Comparison of ENCODE assay signal across 27 mouse cellular contexts in the genomic region with DNA sequence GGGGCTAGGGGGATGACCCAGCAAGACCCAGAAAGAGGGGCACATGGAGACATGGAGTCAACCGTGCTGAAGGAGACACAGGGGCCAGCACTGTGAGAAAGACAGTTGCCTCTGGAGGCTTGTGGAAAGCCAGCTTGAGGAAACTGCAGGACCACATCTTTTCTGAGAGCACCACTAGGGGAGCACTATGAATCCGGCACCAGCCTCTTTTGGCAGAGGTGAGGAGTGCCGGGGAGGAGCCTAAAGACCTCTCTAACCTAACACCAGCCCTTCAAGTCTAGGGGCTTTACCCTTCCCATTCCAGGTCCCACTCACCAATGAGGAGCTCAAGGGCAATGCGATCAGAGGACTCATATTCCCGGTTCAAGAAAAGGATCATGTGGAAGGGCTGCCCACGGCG. TPM values are rescaled to one million over a fixed set of nuclear protein-coding genes. Genes with fewer than 3 reads are reported as not detected.
DNase-seq lines count a peak whose midpoint lies in the region; ATAC-seq and TF ChIP-seq lines count a peak whose summit lies in the region.
"Had no signal": no experiment of that assay in that cellular context is flagged by ENCODE, and none has a peak within 500 bp of the region (broad histone marks: within the 10 kb centered on the region; RNA-seq: fewer than 3 reads in every experiment).

No protein-coding gene starts in this region.

- no peak overlapping the region for H3K4me2 ChIP-seq in intestine, postnatal 0 days (replicated peaks; ENCODE audit: low read depth)
- no peak overlapping the region for H3K4me2 ChIP-seq in intestine, embryonic 15.5 days (replicated peaks)
- H3K4me2 ChIP-seq in stomach, embryonic 14.5 days (replicated peaks; ENCODE audit: low read depth, low read length), result 0 out of 2 replicates have a peak overlapping the region, but pooled peaks have one; percentile 7
- H3K4me2 ChIP-seq: embryonic facial prominence, embryonic 12.5 days; forebrain, embryonic 12.5 days; heart, embryonic 15.5 days; hindbrain, embryonic 13.5 days; limb, embryonic 12.5 days; midbrain, embryonic 13.5 days had no signal

- TF ChIP-seq CTCF in intestine, postnatal 0 days (IDR thresholded peaks at IDR 0.05; ENCODE audit: low read depth), result 0 out of 2 replicates have a peak, but pooled peaks have one; percentile 23
- peak; percentile 20 for TF ChIP-seq CTCF in liver, adult 2 months (IDR thresholded peaks at IDR 0.05; ENCODE audit: low read depth, low read length)

- H3K79me2 ChIP-seq in liver, adult 2 months (ENCODE audit: control insufficient read depth, insufficient read depth, low read length), result peaks cover 4% of the 10 kb centered on the region; the same call in 1 of the 2 replicates

- H3K4me3 ChIP-seq in intestine, postnatal 0 days (ENCODE audit: low read depth, low read length), result no peak overlapping the region
- H3K4me3 ChIP-seq in intestine, embryonic 15.5 days (replicated peaks), result no peak overlapping the region
- H3K4me3 ChIP-seq in liver, adult 2 months (ENCODE audit: insufficient read depth, low read depth, low read length), result peak overlapping the region; percentile 82
- peak overlapping the region; percentile 0 to 30; a peak in 1 of 4 replicates for H3K4me3 ChIP-seq in ES-E14 (ENCODE audit: insufficient read depth in 1 of 2, low read depth in 1 of 2, low read length in 2 of 2, poor library complexity in 1 of 2, severe bottlenecking in 1 of 2)
- no peak overlapping the region for H3K4me3 ChIP-seq in stomach, embryonic 14.5 days (ENCODE audit: low read depth, low read length)
- H3K4me3 ChIP-seq: embryonic facial prominence, embryonic 12.5 days; erythroblast, embryonic 14.5 days; forebrain, embryonic 12.5 days; heart, embryonic 15.5 days; hindbrain, embryonic 13.5 days; limb, embryonic 12.5 days; megakaryocyte, embryonic 14.5 days; midbrain, embryonic 13.5 days had no signal

- peaks cover 6% of the 10 kb centered on the region; the same call in 1 of the 2 replicates for H3K36me3 ChIP-seq in intestine, postnatal 0 days (ENCODE audit: control insufficient read depth, insufficient read depth)
- no peaks in the 10 kb centered on the region for H3K36me3 ChIP-seq in intestine, embryonic 15.5 days
- H3K36me3 ChIP-seq in liver, adult 2 months (ENCODE audit: control insufficient read depth, insufficient read depth, low read length), result 0 out of 2 replicates have a peak, but pooled peaks cover 3% of the 10 kb centered on the region
- H3K36me3 ChIP-seq in ES-E14 (ENCODE audit: control insufficient read depth, insufficient read depth, low read length, poor library complexity, severe bottlenecking), result peaks cover 8% of the 10 kb centered on the region
- 0 out of 2 replicates have a peak, but pooled peaks cover 4% of the 10 kb centered on the region for H3K36me3 ChIP-seq in stomach, embryonic 14.5 days (ENCODE audit: control insufficient read depth, insufficient read depth, low read length)
- H3K36me3 ChIP-seq: heart, embryonic 15.5 days had no signal

- in situ Hi-C loops in ES-E14 (cut with MboI; ENCODE audit: low sequenced_read_pairs in 2 of 2, unreplicated experiment in 2 of 2), result no loop called here

- no peak for TF ChIP-seq POLR2A in liver, adult 2 months (IDR thresholded peaks at IDR 0.05; ENCODE audit: extremely low read depth, insufficient read depth, low read length)

- DNase-seq in liver, adult 2 months (ENCODE audit: extremely low read depth, low read depth, low spot score), result no peak
- DNase-seq in liver (no peak), ES-E14 (ENCODE audit: low read depth, low spot score) (no peak)
- DNase-seq in retina, postnatal 1 day, result no peak
- DNase-seq in B cell, adult 2 months, result no peak
- DNase-seq: adrenal gland, adult 2 months; cerebellum, adult 11 months; cerebellum, postnatal 14 days; heart, postnatal 36 days; lung, adult 2 months; lung, postnatal 36 days; right cerebral cortex, postnatal 25 days; spleen, adult 18-20 months; thymus, adult 18-20 months; thymus, postnatal 4 days had no signal

- H3K27me3 ChIP-seq in intestine, postnatal 0 days (replicated peaks; ENCODE audit: control insufficient read depth, insufficient read depth, low read length), result no peaks in the 10 kb centered on the region
- peaks cover 4% of the 10 kb centered on the region; the same call in 1 of the 2 replicates for H3K27me3 ChIP-seq in intestine, embryonic 15.5 days (replicated peaks)
- H3K27me3 ChIP-seq in liver, adult 2 months (ENCODE audit: control insufficient read depth, insufficient read depth, low read length), result no peaks in the 10 kb centered on the region
- H3K27me3 ChIP-seq in stomach, embryonic 14.5 days (ENCODE audit: control insufficient read depth, insufficient read depth, low read length), result no peaks in the 10 kb centered on the region

- 89% methylated on average over 7 of the region's 7 CpGs for WGBS in intestine, postnatal 0 days
- 77% methylated on average over 7 of the region's 7 CpGs for WGBS in intestine, embryonic 15.5 days
- WGBS in liver, adult 2 months, result 74% methylated on average over 7 of the region's 7 CpGs
- WGBS in stomach, embryonic 14.5 days, result 82% methylated on average over 7 of the region's 7 CpGs

- no peak overlapping the region for H3K27ac ChIP-seq in intestine, postnatal 0 days (ENCODE audit: low read depth, low read length)
- no peak overlapping the region for H3K27ac ChIP-seq in intestine, embryonic 15.5 days
- H3K27ac ChIP-seq in liver, adult 2 months (replicated peaks; ENCODE audit: insufficient read depth, low read depth, low read length), result no peak overlapping the region
- H3K27ac ChIP-seq in ES-E14 (ENCODE audit: insufficient read depth, low read depth, low read length, poor library complexity, severe bottlenecking), result no peak overlapping the region
- H3K27ac ChIP-seq in stomach, embryonic 14.5 days (ENCODE audit: low read length), result peak overlapping the region; percentile 7; the same call in 1 of the 2 replicates
- H3K27ac ChIP-seq: embryonic facial prominence, embryonic 12.5 days; forebrain, embryonic 12.5 days; heart, embryonic 15.5 days; hindbrain, embryonic 13.5 days; limb, embryonic 12.5 days; midbrain, embryonic 13.5 days had no signal

- H3K4me1 ChIP-seq in intestine, postnatal 0 days (replicated peaks; ENCODE audit: control insufficient read depth, insufficient read depth, low read length), result no peaks in the 10 kb centered on the region; the same call in 1 of the 2 replicates
- H3K4me1 ChIP-seq in intestine, embryonic 15.5 days (replicated peaks), result peaks cover 13% of the 10 kb centered on the region
- H3K4me1 ChIP-seq in liver, adult 2 months (ENCODE audit: control insufficient read depth, insufficient read depth, low read length), result peaks cover 24% of the 10 kb centered on the region
- H3K4me1 ChIP-seq in ES-E14 (ENCODE audit: control insufficient read depth in 2 of 2, insufficient read depth in 2 of 2, low read length in 2 of 2, poor library complexity in 1 of 2), result peaks cover 14 to 43% of the 10 kb centered on the region in 2 experiments
- no peaks in the 10 kb centered on the region; the same call in 1 of the 2 replicates for H3K4me1 ChIP-seq in stomach, embryonic 14.5 days (ENCODE audit: control insufficient read depth, insufficient read depth, low read length)
- H3K4me1 ChIP-seq: hindbrain, embryonic 13.5 days; midbrain, embryonic 13.5 days had no signal

- H3K9me3 ChIP-seq in intestine, postnatal 0 days (ENCODE audit: control insufficient read depth), result no peaks in the 10 kb centered on the region
- no peaks in the 10 kb centered on the region for H3K9me3 ChIP-seq in intestine, embryonic 15.5 days
- H3K9me3 ChIP-seq in ES-E14 (ENCODE audit: control insufficient read depth, insufficient read depth, low read depth, low read length), result no peaks in the 10 kb centered on the region
- H3K9me3 ChIP-seq in stomach, embryonic 14.5 days (ENCODE audit: control insufficient read depth, low read depth, low read length), result no peaks in the 10 kb centered on the region
- H3K9me3 ChIP-seq: embryonic facial prominence, embryonic 12.5 days; forebrain, embryonic 12.5 days; heart, embryonic 15.5 days; hindbrain, embryonic 13.5 days; limb, embryonic 12.5 days; megakaryocyte, embryonic 14.5 days; midbrain, embryonic 13.5 days had no signal

- no peak for ATAC-seq in intestine, postnatal 0 days
- ATAC-seq in intestine, embryonic 15.5 days, result no peak
- no peak for ATAC-seq in stomach, embryonic 14.5 days (ENCODE audit: insufficient number of reproducible peaks, insufficient read depth, low FRiP score, low read depth)
- ATAC-seq: CD4-positive, CD25-positive, alpha-beta regulatory T cell, adult 4 months; midbrain, embryonic 13.5 days had no signal

- no peak overlapping the region for H3K9ac ChIP-seq in intestine, postnatal 0 days (ENCODE audit: low read depth, low read length)
- no peak overlapping the region for H3K9ac ChIP-seq in intestine, embryonic 15.5 days
- H3K9ac ChIP-seq in liver, adult 2 months (ENCODE audit: low read depth, low read length), result no peak overlapping the region; the same call in 1 of the 2 replicates
- no peak overlapping the region for H3K9ac ChIP-seq in ES-E14 (ENCODE audit: insufficient read depth, low read depth, low read length, poor library complexity, severe bottlenecking)
- no peak overlapping the region for H3K9ac ChIP-seq in stomach, embryonic 14.5 days (replicated peaks; ENCODE audit: low read depth, low read length)
- H3K9ac ChIP-seq: embryonic facial prominence, embryonic 12.5 days; forebrain, embryonic 12.5 days; heart, embryonic 15.5 days; hindbrain, embryonic 13.5 days; limb, embryonic 12.5 days; midbrain, embryonic 13.5 days had no signal

RNA-seq across cellular contexts. Expression of a gene that starts 1.9 kb away (rescaled TPM):
- polyA plus RNA-seq in intestine, postnatal 0 days (2015; fragmentation: Nextera tagmentation; extraction: Ambion mirVana), result 1.1 and 1.3 TPM in 2 replicates
- polyA plus RNA-seq in intestine, embryonic 15.5 days (2015; fragmentation: Nextera tagmentation; extraction: Ambion mirVana), result 1.1 and 1.2 TPM in 2 replicates
- 7.9 and 8.4 TPM in 2 replicates for total RNA-seq in liver, adult 2 months (2014; rRNA removed)
- 22.8 and 24.2 TPM in 2 replicates for polyA plus RNA-seq in liver, adult 2 months (2012; rRNA removed)
- total RNA-seq in ES-E14 (2012; rRNA removed), result 13.4 and 31.6 TPM in 2 replicates
- polyA plus RNA-seq in stomach, embryonic 14.5 days (2014; fragmentation: Nextera tagmentation; extraction: Ambion mirVana), result 19.5 and 21.3 TPM in 2 replicates
- polyA plus RNA-seq: CD4-positive, CD25-positive, alpha-beta regulatory T cell, adult 4 months had no signal

RNA-seq across cellular contexts. Expression of a gene that starts 10.3 kb away (rescaled TPM):
- 24.0 and 25.6 TPM in 2 replicates for polyA plus RNA-seq in intestine, postnatal 0 days (2015; fragmentation: Nextera tagmentation; extraction: Ambion mirVana)
- 34.1 and 34.9 TPM in 2 replicates for polyA plus RNA-seq in intestine, embryonic 15.5 days (2015; fragmentation: Nextera tagmentation; extraction: Ambion mirVana)
- 28.7 and 31.5 TPM in 2 replicates for total RNA-seq in liver, adult 2 months (2014; rRNA removed)
- 64.0 and 65.1 TPM in 2 replicates for polyA plus RNA-seq in liver, adult 2 months (2012; rRNA removed)
- total RNA-seq in ES-E14 (2012; rRNA removed), result 34.0 and 95.5 TPM in 2 replicates
- 30.0 and 31.0 TPM in 2 replicates for polyA plus RNA-seq in stomach, embryonic 14.5 days (2014; fragmentation: Nextera tagmentation; extraction: Ambion mirVana)

RNA-seq across cellular contexts. Expression of a gene that starts 30.2 kb away (rescaled TPM):
- polyA plus RNA-seq in intestine, postnatal 0 days (2015; fragmentation: Nextera tagmentation; extraction: Ambion mirVana), result 20.6 and 21.9 TPM in 2 replicates
- 35.8 and 38.7 TPM in 2 replicates for polyA plus RNA-seq in intestine, embryonic 15.5 days (2015; fragmentation: Nextera tagmentation; extraction: Ambion mirVana)
- total RNA-seq in liver, adult 2 months (2014; rRNA removed), result 7.7 and 8.5 TPM in 2 replicates
- 8.1 and 8.2 TPM in 2 replicates for polyA plus RNA-seq in liver, adult 2 months (2012; rRNA removed)
- total RNA-seq in ES-E14 (2012; rRNA removed), result 26.1 and 60.9 TPM in 2 replicates
- 44.2 and 45.5 TPM in 2 replicates for polyA plus RNA-seq in stomach, embryonic 14.5 days (2014; fragmentation: Nextera tagmentation; extraction: Ambion mirVana)

RNA-seq across cellular contexts. Expression of a gene that starts 33.7 kb away (rescaled TPM):
- 466 and 476 TPM in 2 replicates for polyA plus RNA-seq in intestine, postnatal 0 days (2015; fragmentation: Nextera tagmentation; extraction: Ambion mirVana)
- polyA plus RNA-seq in intestine, embryonic 15.5 days (2015; fragmentation: Nextera tagmentation; extraction: Ambion mirVana), result 99.4 and 117 TPM in 2 replicates
- total RNA-seq in liver, adult 2 months (2014; rRNA removed), result 109 and 140 TPM in 2 replicates
- polyA plus RNA-seq in liver, adult 2 months (2012; rRNA removed), result 263 and 286 TPM in 2 replicates
- 9.6 and 18.0 TPM in 2 replicates for total RNA-seq in ES-E14 (2012; rRNA removed)
- 83.0 and 99.4 TPM in 2 replicates for polyA plus RNA-seq in stomach, embryonic 14.5 days (2014; fragmentation: Nextera tagmentation; extraction: Ambion mirVana)
- polyA plus RNA-seq: erythroblast, embryonic 14.5 days had no signal

RNA-seq across cellular contexts. Expression of a gene that starts 33.7 kb away (rescaled TPM):
- 14.4 and 14.9 TPM in 2 replicates for polyA plus RNA-seq in intestine, postnatal 0 days (2015; fragmentation: Nextera tagmentation; extraction: Ambion mirVana)
- polyA plus RNA-seq in intestine, embryonic 15.5 days (2015; fragmentation: Nextera tagmentation; extraction: Ambion mirVana), result 35.6 and 36.0 TPM in 2 replicates
- 11.0 and 13.0 TPM in 2 replicates for total RNA-seq in liver, adult 2 months (2014; rRNA removed)
- polyA plus RNA-seq in liver, adult 2 months (2012; rRNA removed), result 11.8 and 15.1 TPM in 2 replicates
- 30.0 and 38.3 TPM in 2 replicates for total RNA-seq in ES-E14 (2012; rRNA removed)
- polyA plus RNA-seq in stomach, embryonic 14.5 days (2014; fragmentation: Nextera tagmentation; extraction: Ambion mirVana), result 36.6 and 38.8 TPM in 2 replicates

Comparison
In these comparisons a context has a peak if more than half of its experiments do, and no peak if none do; other contexts are left out.
1. H3K4me3 ChIP-seq: peak in liver, adult 2 months (single experiment) and ES-E14 (2 of 2); none in intestine, postnatal 0 days (single experiment), intestine, embryonic 15.5 days (single experiment) and stomach, embryonic 14.5 days (single experiment).